Mouse (Mus musculus) left cerebral cortex, postnatal 4 days (tissue): ENCODE measurements around the gene Taf1d. TPM values are rescaled to one million over a fixed set of nuclear protein-coding genes. Genes with fewer than 3 reads are reported as not detected.

ENCODE experiments used
- microRNA-seq: library from miRNA; unstranded; fragments of <30 nt; microRNA quantifications from one replicate; pipeline ENCODE4 v1.2.0, GENCODE M21; 2022
- total RNA-seq, 2 experiments: library from RNA; stranded (reverse); gene quantifications; 2 replicates each; pipeline ENCODE4 v1.2.3; 2021

The Taf1d gene
- total RNA-seq, 2 experiments from 2014 or later, result 66.8 to 67.2 TPM

Small RNA genes lying within 50 kb of the gene (microRNA-seq; reads per million reads assigned to microRNA genes)
- gene Gm49349 (not detected), gene mmu-mir-7650 (not detected)

Other genes with a start within 250 kb of the Taf1d start
- gene Hephl1, start 194.1 kb upstream of the Taf1d start, total RNA-seq, result under 1 TPM in 1 of 2 experiments, not detected in 1; 0.06 TPM
- gene Vstm5, start 67.2 kb upstream of the Taf1d start, total RNA-seq, result 10 to 100 TPM; 12.7 to 13.6 TPM
- 10 to 100 TPM; 34.1 to 38.6 TPM for gene Med17, start 26.3 kb upstream of the Taf1d start, total RNA-seq
- 10 to 100 TPM; 29.3 to 31.1 TPM for gene 4931406C07Rik, start 234 bp downstream of the Taf1d start, total RNA-seq
- gene Cep295, start 51.6 kb downstream of the Taf1d start, total RNA-seq, result 10 to 100 TPM; 31.7 to 33.5 TPM
- 1 to 10 TPM; 5.2 to 6.8 TPM for gene Smco4, start 187.2 kb downstream of the Taf1d start, total RNA-seq